Mouse (Mus musculus) kidney, embryonic 16.5 days (tissue): ENCODE data around the gene Bmpr1a. TPM values are rescaled to one million over a fixed set of nuclear protein-coding genes. Genes with fewer than 3 reads are reported as not detected.

Experiments used
- ATAC-seq: fragments of 200-750 bp; cut with Nextera tagmentation; 2 replicates; pipeline ENCODE4 v1.8.0; 2017; ENCODE audit warnings: moderate TSS enrichment; ENCODE audit not compliant: low FRiP score, low TSS enrichment
- H3K27ac ChIP-seq: fragments of 300-500 bp; sonication (generic); 2 replicates; pipeline ENCODE4 v1.5.1; 2014; ENCODE audit warnings: low read length
- H3K27me3 ChIP-seq: fragments of 300-500 bp; sonication (generic); 2 replicates; pipeline ENCODE4 v1.6.1; 2014; ENCODE audit warnings: low read length, control low read depth, mixed read lengths; ENCODE audit not compliant: insufficient read depth
- H3K36me3 ChIP-seq: fragments of 300-500 bp; sonication (generic); 2 replicates; pipeline ENCODE4 v1.6.1; 2014; ENCODE audit warnings: low read length, control low read depth, mixed read lengths; ENCODE audit not compliant: insufficient read depth
- H3K4me1 ChIP-seq: fragments of 300-500 bp; sonication (generic); 2 replicates; pipeline ENCODE4 v1.6.1; 2014; ENCODE audit warnings: low read length, control low read depth, mixed read lengths; ENCODE audit not compliant: insufficient read depth
- H3K4me2 ChIP-seq: fragments of 300-500 bp; sonication (generic); replicated peaks from 2 replicates; pipeline ENCODE4 v1.6.1; 2014; ENCODE audit warnings: low read depth, low read length
- H3K4me3 ChIP-seq: fragments of 300-500 bp; sonication (generic); 2 replicates; pipeline ENCODE4 v1.5.1; 2014; ENCODE audit warnings: mild to moderate bottlenecking, low read length
- H3K9ac ChIP-seq: fragments of 300-500 bp; sonication (generic); replicated peaks from 2 replicates; pipeline ENCODE4 v1.6.1; 2014; ENCODE audit warnings: low read length
- H3K9me3 ChIP-seq: fragments of 300-500 bp; sonication (generic); 2 replicates; pipeline ENCODE4 v1.6.1; 2016; ENCODE audit warnings: low read length, control low read depth
- WGBS: fragments of 180-500 bp; shearing (Covaris S2); extraction: QIAGEN DNeasy Blood & Tissue Kit; methylation state at CpG from one replicate; pipeline ENCODE4 v1.1.7; 2014; 5-methylcytosine and 5-hydroxymethylcytosine counted together
- polyA plus RNA-seq: library from polyadenylated mRNA; unstranded; fragments of >200 nt; fragmentation: Nextera tagmentation; extraction: Ambion mirVana; gene quantifications from 2 replicates; pipeline ENCODE4 v1.2.1, GENCODE M21; 2015

Bmpr1a gene
- polyA plus RNA-seq, 1 experiment from 2014 or later = 38.5 TPM

- H3K27me3 ChIP-seq = no peaks in the 10 kb centered on the region
- H3K9ac ChIP-seq = no peak overlapping the region
- no peaks in the 10 kb centered on the region for H3K9me3 ChIP-seq
- 90% methylated on average over 7 of the region's 7 CpGs for WGBS
- ATAC-seq = no peak
- H3K36me3 ChIP-seq = peaks cover 53% of the 10 kb centered on the region
- H3K4me3 ChIP-seq = no peak overlapping the region
- H3K4me2 ChIP-seq = no peak overlapping the region
- no peaks in the 10 kb centered on the region for H3K4me1 ChIP-seq
- no peak overlapping the region for H3K27ac ChIP-seq
Measured at GRCm38 (mm10) chr14:34412164-34412896, 90.8 kb downstream of the Bmpr1a start.

DNA sequence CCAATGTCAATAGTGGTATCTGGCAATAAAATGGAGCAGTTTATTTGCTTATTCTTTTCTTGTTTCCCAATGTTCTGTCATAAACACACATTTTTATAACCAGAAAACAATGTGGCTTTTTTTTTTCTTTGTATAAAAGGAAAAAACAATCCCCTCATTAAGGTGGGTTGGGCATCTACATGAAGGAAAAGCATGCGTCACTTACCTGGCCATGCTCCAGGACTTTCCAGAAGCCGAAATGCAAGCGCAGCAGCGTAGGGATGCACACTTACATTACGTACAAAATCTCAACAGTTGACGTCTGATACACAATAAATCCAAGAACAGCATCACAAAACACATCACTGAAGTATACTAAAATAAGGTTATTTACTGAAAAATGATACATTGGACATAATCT is 92.4 kb downstream of the Bmpr1a start:
- no peak overlapping the region for H3K9ac ChIP-seq
- no peak for ATAC-seq
- H3K9me3 ChIP-seq = no peaks in the 10 kb centered on the region
- 92% methylated on average over 6 of the region's 6 CpGs for WGBS
- peaks cover 57% of the 10 kb centered on the region for H3K36me3 ChIP-seq
- H3K4me2 ChIP-seq = no peak overlapping the region
- H3K4me3 ChIP-seq = no peak overlapping the region
- no peaks in the 10 kb centered on the region for H3K27me3 ChIP-seq
- no peaks in the 10 kb centered on the region for H3K4me1 ChIP-seq
- no peak overlapping the region for H3K27ac ChIP-seq

GRCm38 (mm10) chr14:34403424-34403823 is 99.7 kb downstream of the Bmpr1a start:
- Histone ChIP-seq H3K9ac (no peak overlapping the region), H3K9me3 (no peaks in the 10 kb centered on the region), H3K4me3 (no peak overlapping the region), H3K27ac (no peak overlapping the region), H3K27me3 (no peaks in the 10 kb centered on the region), H3K4me1 (no peaks in the 10 kb centered on the region), H3K4me2 (no peak overlapping the region), H3K36me3 (peaks cover 32% of the 10 kb centered on the region)
- no peak for ATAC-seq
- WGBS = 96% methylated on average over 7 of the region's 7 CpGs

GRCm38 (mm10) chr14:34402871-34403270 is 100.3 kb downstream of the Bmpr1a start:
- Histone ChIP-seq H3K4me3 (no peak overlapping the region), H3K36me3 (peaks cover 29% of the 10 kb centered on the region), H3K27me3 (no peaks in the 10 kb centered on the region), H3K9ac (no peak overlapping the region), H3K27ac (no peak overlapping the region), H3K9me3 (no peaks in the 10 kb centered on the region), H3K4me1 (no peaks in the 10 kb centered on the region), H3K4me2 (no peak overlapping the region)
- no peak for ATAC-seq
- WGBS = 85% methylated on average over 8 of the region's 8 CpGs

GRCm38 (mm10) chr14:34401135-34401534 is 102.0 kb downstream of the Bmpr1a start:
- Histone ChIP-seq H3K4me1 (no peaks in the 10 kb centered on the region), H3K36me3 (peaks cover 16% of the 10 kb centered on the region), H3K9me3 (no peaks in the 10 kb centered on the region), H3K9ac (no peak overlapping the region), H3K4me2 (no peak overlapping the region), H3K27ac (no peak overlapping the region), H3K27me3 (no peaks in the 10 kb centered on the region), H3K4me3 (no peak overlapping the region)
- WGBS = 53% methylated on average over 6 of the region's 6 CpGs
- ATAC-seq = no peak

- H3K4me2 ChIP-seq = no peak overlapping the region
- no peak for ATAC-seq
- H3K9me3 ChIP-seq = no peaks in the 10 kb centered on the region
- H3K27ac ChIP-seq = no peak overlapping the region
- no peak overlapping the region for H3K4me3 ChIP-seq
- H3K9ac ChIP-seq = no peak overlapping the region
- no peaks in the 10 kb centered on the region for H3K4me1 ChIP-seq
- WGBS = 89% methylated on average over 3 of the region's 3 CpGs
- peaks cover 16% of the 10 kb centered on the region for H3K36me3 ChIP-seq
- H3K27me3 ChIP-seq = no peaks in the 10 kb centered on the region
Measured at GRCm38 (mm10) chr14:34400021-34400420, 103.1 kb downstream of the Bmpr1a start.

DNA sequence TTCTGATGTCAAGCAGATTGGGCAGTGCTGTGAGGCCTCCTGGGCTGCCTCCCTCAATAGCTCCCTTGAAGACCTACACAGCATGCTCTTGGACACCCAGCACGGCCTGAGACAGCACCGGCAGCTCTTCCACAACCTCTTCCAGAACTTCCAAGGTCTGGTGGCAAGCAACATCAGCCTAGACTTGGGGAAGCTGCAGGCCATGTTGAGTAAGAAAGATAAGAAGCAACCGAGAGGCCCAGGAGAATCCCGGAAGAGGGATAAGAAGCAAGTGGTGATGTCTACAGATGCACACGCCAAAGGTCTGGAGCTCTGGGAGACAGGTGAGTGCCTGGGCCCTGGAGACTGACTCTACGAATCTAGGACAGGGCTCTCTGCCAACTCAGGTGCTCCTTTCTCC is 103.8 kb downstream of the Bmpr1a start:
- no peaks in the 10 kb centered on the region for H3K9me3 ChIP-seq
- H3K4me3 ChIP-seq = no peak overlapping the region
- H3K4me2 ChIP-seq = no peak overlapping the region
- H3K9ac ChIP-seq = no peak overlapping the region
- 90% methylated on average over 6 of the region's 6 CpGs for WGBS
- no peaks in the 10 kb centered on the region for H3K4me1 ChIP-seq
- no peak overlapping the region for H3K27ac ChIP-seq
- no peaks in the 10 kb centered on the region for H3K27me3 ChIP-seq
- ATAC-seq = no peak
- peaks cover 12% of the 10 kb centered on the region for H3K36me3 ChIP-seq

GRCm38 (mm10) chr14:34398901-34399300 is 104.2 kb downstream of the Bmpr1a start:
- H3K27ac ChIP-seq = no peak overlapping the region
- H3K9ac ChIP-seq = no peak overlapping the region
- H3K4me2 ChIP-seq = no peak overlapping the region
- no peaks in the 10 kb centered on the region for H3K4me1 ChIP-seq
- no peak overlapping the region for H3K4me3 ChIP-seq
- no peak for ATAC-seq
- H3K36me3 ChIP-seq = peaks cover 12% of the 10 kb centered on the region
- H3K27me3 ChIP-seq = no peaks in the 10 kb centered on the region
- 90% methylated on average over 21 of the region's 21 CpGs for WGBS
- H3K9me3 ChIP-seq = no peaks in the 10 kb centered on the region

GRCm38 (mm10) chr14:34397871-34398270 is 105.3 kb downstream of the Bmpr1a start:
- no peaks in the 10 kb centered on the region for H3K9me3 ChIP-seq
- H3K4me2 ChIP-seq = no peak overlapping the region
- H3K36me3 ChIP-seq = peaks cover 10% of the 10 kb centered on the region
- H3K4me1 ChIP-seq = no peaks in the 10 kb centered on the region; the same call in 1 of the 2 replicates
- H3K9ac ChIP-seq = no peak overlapping the region
- H3K4me3 ChIP-seq = no peak overlapping the region
- WGBS = 94% methylated on average over 5 of the region's 5 CpGs
- H3K27ac ChIP-seq = no peak overlapping the region
- no peaks in the 10 kb centered on the region for H3K27me3 ChIP-seq
- no peak for ATAC-seq

GRCm38 (mm10) chr14:34393295-34393694 is 109.8 kb downstream of the Bmpr1a start:
- Histone ChIP-seq H3K27me3 (no peaks in the 10 kb centered on the region), H3K9me3 (peaks cover 8% of the 10 kb centered on the region), H3K27ac (no peak overlapping the region), H3K4me1 (no peaks in the 10 kb centered on the region; the same call in 1 of the 2 replicates), H3K36me3 (no peaks in the 10 kb centered on the region; the same call in 1 of the 2 replicates), H3K4me3 (no peak overlapping the region), H3K4me2 (no peak overlapping the region), H3K9ac (no peak overlapping the region)
- WGBS = 63% methylated on average over 4 of the region's 4 CpGs
- 0 out of 2 replicates have a peak, but pooled peaks have one; percentile 16 for ATAC-seq
